Mouse (Mus musculus): ENCODE data around the gene Vps29. TPM values are rescaled to one million over a fixed set of nuclear protein-coding genes. Genes with fewer than 3 reads are reported as not detected.

The Vps29 gene
- polyA plus RNA-seq (2015; fragmentation: Nextera tagmentation; extraction: Ambion mirVana): 295 and 301 TPM in 2 replicates

DNA sequence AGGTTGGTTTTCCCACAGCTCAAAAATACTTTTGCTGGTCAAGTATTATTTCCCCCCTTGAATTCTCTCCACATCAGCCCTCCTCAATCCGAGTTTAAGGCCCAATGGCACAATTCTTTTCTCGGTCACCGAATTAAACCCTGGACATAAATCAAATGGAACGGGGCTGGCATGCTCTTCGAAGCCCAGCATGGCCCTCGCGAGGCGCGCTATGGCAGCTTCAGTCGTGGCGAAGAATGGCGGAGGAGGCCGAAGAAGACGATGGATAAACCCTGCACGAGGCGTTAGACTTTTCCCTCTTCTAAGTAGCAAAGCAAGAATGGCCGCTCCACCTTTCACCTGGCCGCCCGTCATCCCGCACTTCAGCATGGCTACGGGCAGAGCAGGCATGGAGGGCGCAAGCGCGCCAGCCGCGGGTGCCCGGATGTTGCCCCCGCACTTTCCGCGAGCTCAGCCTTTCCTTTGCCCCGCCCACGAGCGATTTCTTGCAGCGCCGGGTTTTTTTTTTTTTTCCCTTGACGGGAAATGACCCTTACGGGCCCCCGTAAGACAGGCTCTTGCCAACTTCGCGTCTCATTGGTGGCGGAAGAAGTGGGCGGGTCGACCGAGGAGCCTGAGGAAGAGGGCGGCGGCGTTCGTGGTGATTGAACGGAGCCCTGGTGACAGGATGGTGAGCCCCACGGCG is at the start of gene Vps29, which contains the start of gene Rad9b:
Vps29 (plus strand) TSS at position 563 of the 685 bp plus-strand sequence.
Rad9b (minus strand) TSS at position 427 of the 685 bp plus-strand sequence.
- H3K27me3 ChIP-seq (ENCODE audit: insufficient read depth, low read length): no peaks in the 10 kb centered on the region
- TF ChIP-seq CTCF (IDR thresholded peaks at IDR 0.05; ENCODE audit: low read depth): no peak
- peak within 1 kb of the TSS; percentile 89 for H3K4me3 ChIP-seq (replicated peaks; ENCODE audit: low read depth, low read length)
- 1% methylated on average over 51 of the region's 51 CpGs for WGBS
- H3K36me3 ChIP-seq (ENCODE audit: insufficient read depth, low read length): no peaks in the 10 kb centered on the region
- DNase-seq (ENCODE audit: low spot score): peak; percentile 99
- peak within 1 kb of the TSS; percentile 82 for H3K27ac ChIP-seq
- peak; percentile 92 for ATAC-seq (replicated peaks; ENCODE audit: low FRiP score, low read depth)
- peak within 1 kb of the TSS; percentile 80 for H3K4me2 ChIP-seq (ENCODE audit: low read length)
- H3K4me1 ChIP-seq (replicated peaks; ENCODE audit: insufficient read depth, low read length): peaks cover 7% of the 10 kb centered on the region; the same call in 1 of the 2 replicates
- no peaks in the 10 kb centered on the region for H3K9me3 ChIP-seq (replicated peaks; ENCODE audit: low read length)
- H3K9ac ChIP-seq (ENCODE audit: low read depth, low read length): peak within 1 kb of the TSS; percentile 93

GRCm38 (mm10) chr5:122304541-122304940 is 49.6 kb upstream of the Vps29 start:
- H3K4me1 ChIP-seq (replicated peaks; ENCODE audit: insufficient read depth, low read length): peaks cover 11% of the 10 kb centered on the region; the same call in 1 of the 2 replicates
- no peak for TF ChIP-seq CTCF (IDR thresholded peaks at IDR 0.05; ENCODE audit: low read depth)
- DNase-seq (ENCODE audit: low spot score) (peak; percentile 33), ATAC-seq (replicated peaks; ENCODE audit: low FRiP score, low read depth) (no peak)
- no peak overlapping the region for H3K27ac ChIP-seq
- H3K4me2 ChIP-seq (ENCODE audit: low read length): no peak overlapping the region
- no peak overlapping the region for H3K9ac ChIP-seq (ENCODE audit: low read depth, low read length)
- no peaks in the 10 kb centered on the region for H3K9me3 ChIP-seq (replicated peaks; ENCODE audit: low read length)
- no peak overlapping the region for H3K4me3 ChIP-seq (replicated peaks; ENCODE audit: low read depth, low read length)
- no peaks in the 10 kb centered on the region for H3K27me3 ChIP-seq (ENCODE audit: insufficient read depth, low read length)
- H3K36me3 ChIP-seq (ENCODE audit: insufficient read depth, low read length): no peaks in the 10 kb centered on the region
- 55% methylated on average over 6 of the region's 6 CpGs for WGBS

DNA sequence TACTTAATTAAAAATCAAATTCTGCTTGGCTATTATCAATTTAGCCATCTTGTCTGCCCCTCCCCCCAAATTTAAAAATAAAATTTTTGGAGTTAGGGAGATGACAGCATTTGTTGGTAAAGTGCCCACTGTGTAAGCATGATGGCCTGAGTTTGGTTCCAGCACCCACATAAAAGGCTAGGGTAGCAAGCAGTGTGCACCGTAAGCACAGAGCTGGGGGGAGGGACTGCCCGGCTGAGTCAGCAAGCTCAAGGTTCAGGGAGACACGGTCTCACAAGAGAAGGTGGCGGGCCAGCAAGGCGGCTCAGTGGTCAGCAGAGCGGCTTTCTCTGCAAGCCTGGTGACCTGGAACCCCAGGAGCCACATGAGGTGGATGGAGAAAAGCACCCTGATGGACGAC is 48.7 kb upstream of the Vps29 start:
- no peak overlapping the region for H3K4me3 ChIP-seq (replicated peaks; ENCODE audit: low read depth, low read length)
- TF ChIP-seq CTCF (IDR thresholded peaks at IDR 0.05; ENCODE audit: low read depth): no peak
- H3K36me3 ChIP-seq (ENCODE audit: insufficient read depth, low read length): no peaks in the 10 kb centered on the region
- no peaks in the 10 kb centered on the region for H3K9me3 ChIP-seq (replicated peaks; ENCODE audit: low read length)
- no peak for DNase-seq (ENCODE audit: low spot score)
- H3K27ac ChIP-seq: no peak overlapping the region
- H3K27me3 ChIP-seq (ENCODE audit: insufficient read depth, low read length): no peaks in the 10 kb centered on the region
- H3K4me1 ChIP-seq (replicated peaks; ENCODE audit: insufficient read depth, low read length): peaks cover 11% of the 10 kb centered on the region; the same call in 1 of the 2 replicates
- H3K9ac ChIP-seq (ENCODE audit: low read depth, low read length): no peak overlapping the region
- 87% methylated on average over 7 of the region's 7 CpGs for WGBS
- no peak for ATAC-seq (replicated peaks; ENCODE audit: low FRiP score, low read depth)
- no peak overlapping the region for H3K4me2 ChIP-seq (ENCODE audit: low read length)

DNA sequence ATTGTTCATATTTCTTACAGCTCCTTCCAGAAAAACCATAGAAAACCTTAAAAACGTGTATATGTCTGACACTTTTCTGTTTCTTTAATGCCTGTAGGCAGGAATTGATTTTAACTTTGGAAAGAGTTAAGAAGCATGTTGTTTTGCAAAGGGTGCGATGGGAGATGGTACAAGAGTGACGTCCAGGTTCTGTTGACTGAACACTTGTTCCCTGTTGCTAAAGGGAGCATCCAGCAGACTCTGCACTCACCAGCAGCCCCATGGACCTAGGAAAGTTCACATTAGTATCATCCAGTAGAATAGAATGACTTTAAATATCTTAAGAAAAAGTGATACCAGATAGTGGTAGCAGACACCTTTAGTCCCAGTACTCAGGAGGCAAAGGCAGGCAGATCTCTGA is 47.6 kb upstream of the Vps29 start:
- no peak for TF ChIP-seq CTCF (IDR thresholded peaks at IDR 0.05; ENCODE audit: low read depth)
- peaks cover 11% of the 10 kb centered on the region; the same call in 1 of the 2 replicates for H3K4me1 ChIP-seq (replicated peaks; ENCODE audit: insufficient read depth, low read length)
- no peak overlapping the region for H3K4me2 ChIP-seq (ENCODE audit: low read length)
- H3K9ac ChIP-seq (ENCODE audit: low read depth, low read length): no peak overlapping the region
- H3K9me3 ChIP-seq (replicated peaks; ENCODE audit: low read length): no peaks in the 10 kb centered on the region
- DNase-seq (ENCODE audit: low spot score) (no peak), ATAC-seq (replicated peaks; ENCODE audit: low FRiP score, low read depth) (no peak)
- H3K27ac ChIP-seq: no peak overlapping the region
- no peak overlapping the region for H3K4me3 ChIP-seq (replicated peaks; ENCODE audit: low read depth, low read length)
- H3K27me3 ChIP-seq (ENCODE audit: insufficient read depth, low read length): no peaks in the 10 kb centered on the region
- 90% methylated on average over 3 of the region's 3 CpGs for WGBS
- H3K36me3 ChIP-seq (ENCODE audit: insufficient read depth, low read length): peaks cover 5% of the 10 kb centered on the region

DNA sequence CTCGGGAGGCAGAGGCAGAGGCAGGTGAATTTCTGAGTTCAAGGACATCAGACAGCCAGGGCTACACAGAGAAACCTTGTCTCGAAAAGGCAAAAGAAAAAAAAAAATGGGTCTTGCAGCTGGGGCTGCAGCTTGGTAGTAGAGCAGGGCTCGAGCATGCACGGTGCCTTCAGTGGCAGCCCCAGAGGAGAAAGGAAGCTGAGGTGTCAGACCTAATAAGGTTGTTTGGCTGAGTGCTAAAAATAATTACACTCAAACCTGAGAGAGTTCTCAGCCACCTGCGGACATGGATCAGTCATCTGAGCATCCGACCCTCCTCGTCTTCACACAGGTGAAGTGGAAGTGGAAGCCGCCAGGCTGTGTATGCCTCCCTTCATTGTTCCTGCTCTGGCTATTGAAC is 43.5 kb upstream of the Vps29 start:
- WGBS: 77% methylated on average over 8 of the region's 8 CpGs
- TF ChIP-seq CTCF (IDR thresholded peaks at IDR 0.05; ENCODE audit: low read depth): no peak
- ATAC-seq (replicated peaks; ENCODE audit: low FRiP score, low read depth) (no peak), DNase-seq (ENCODE audit: low spot score) (no peak)
- H3K4me2 ChIP-seq (ENCODE audit: low read length): no peak overlapping the region
- peaks cover 14% of the 10 kb centered on the region for H3K36me3 ChIP-seq (ENCODE audit: insufficient read depth, low read length)
- no peak overlapping the region for H3K27ac ChIP-seq
- H3K9me3 ChIP-seq (replicated peaks; ENCODE audit: low read length): no peaks in the 10 kb centered on the region
- no peak overlapping the region for H3K9ac ChIP-seq (ENCODE audit: low read depth, low read length)
- no peak overlapping the region for H3K4me3 ChIP-seq (replicated peaks; ENCODE audit: low read depth, low read length)
- H3K4me1 ChIP-seq (replicated peaks; ENCODE audit: insufficient read depth, low read length): peaks cover 10% of the 10 kb centered on the region; the same call in 1 of the 2 replicates
- no peaks in the 10 kb centered on the region for H3K27me3 ChIP-seq (ENCODE audit: insufficient read depth, low read length)

DNA sequence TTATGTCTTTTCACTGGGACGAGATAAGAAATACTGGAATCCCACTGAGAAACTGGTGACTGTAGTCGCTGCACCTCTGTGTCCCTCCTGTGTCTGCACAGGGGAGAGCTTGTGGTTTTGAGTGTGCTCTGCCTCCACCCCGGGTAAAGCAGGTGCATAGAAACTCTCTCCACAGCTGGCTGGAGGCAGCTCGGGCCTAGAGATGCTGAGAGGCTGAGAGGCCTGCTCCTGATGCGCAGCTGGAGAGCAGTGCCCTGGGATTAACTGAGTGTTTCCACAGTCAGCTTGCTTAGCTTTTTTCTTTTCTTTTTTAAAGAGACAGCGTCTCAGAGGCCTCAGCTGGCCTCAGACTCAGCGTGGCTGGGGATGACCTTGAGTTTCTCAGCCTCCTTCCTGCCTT is 42.5 kb upstream of the Vps29 start:
- Histone ChIP-seq H3K9ac (ENCODE audit: low read depth, low read length) (no peak overlapping the region), H3K4me3 (replicated peaks; ENCODE audit: low read depth, low read length) (no peak overlapping the region), H3K4me2 (ENCODE audit: low read length) (no peak overlapping the region), H3K27ac (no peak overlapping the region), H3K27me3 (ENCODE audit: insufficient read depth, low read length) (no peaks in the 10 kb centered on the region), H3K36me3 (ENCODE audit: insufficient read depth, low read length) (peaks cover 14% of the 10 kb centered on the region), H3K4me1 (replicated peaks; ENCODE audit: insufficient read depth, low read length) (peaks cover 10% of the 10 kb centered on the region; the same call in 1 of the 2 replicates), H3K9me3 (replicated peaks; ENCODE audit: low read length) (no peaks in the 10 kb centered on the region)
- no peak for TF ChIP-seq CTCF (IDR thresholded peaks at IDR 0.05; ENCODE audit: low read depth)
- 70% methylated on average over 7 of the region's 7 CpGs for WGBS
- DNase-seq (ENCODE audit: low spot score): no peak
- ATAC-seq (replicated peaks; ENCODE audit: low FRiP score, low read depth): no peak

Measured in kidney, postnatal 0 days (tissue).